Mouse (Mus musculus) liver, postnatal 0 days (tissue): ENCODE measurements around the gene Olfr583.

ENCODE experiments used
- CTCF ChIP-seq: sonication (generic); IDR thresholded peaks from 2 replicates; pipeline ENCODE4 v1.5.1; 2016; ENCODE audit warnings: antibody characterized with exemption, low read depth
- EP300 ChIP-seq: IDR thresholded peaks from 2 replicates; pipeline ENCODE4 v1.6.1; 2016; ENCODE audit warnings: antibody characterized with exemption, low read depth, mild to moderate bottlenecking

DNA sequence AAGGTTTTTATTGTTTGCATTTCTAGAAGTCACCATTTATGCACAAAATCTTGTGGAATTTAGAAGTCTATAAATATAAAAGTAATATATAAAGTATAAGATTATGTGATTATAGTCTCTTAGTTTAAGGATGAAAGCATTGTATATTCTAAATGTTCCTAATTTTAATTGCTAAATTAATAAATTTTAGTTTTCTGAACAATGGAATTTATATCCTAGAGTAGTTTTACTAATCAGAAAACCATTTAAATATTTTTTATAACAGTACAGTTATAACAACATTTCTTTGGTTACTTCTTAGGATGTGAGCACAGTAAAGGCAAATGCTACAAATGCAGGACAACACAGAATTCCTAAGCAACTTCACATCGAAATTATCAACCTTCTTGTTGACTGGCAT is 46.3 kb downstream of the Olfr583 start, which contains the start of gene Olfr585:
- TF ChIP-seq CTCF = no peak
- no peak for TF ChIP-seq EP300
